Mouse (Mus musculus) layer of hippocampus, adult 18-20 months (tissue): Measurements from ENCODE around the gene Trim63. TPM values are rescaled to one million over a fixed set of nuclear protein-coding genes. Genes with fewer than 3 reads are reported as not detected.

Source experiments
- DNase-seq, 2 experiments: peaks; one replicate each; pipeline ENCODE4 v3.0.0; 2022; ENCODE audit warnings: low spot score in 2 of 2
- total RNA-seq, 2 experiments: library from RNA; stranded (reverse); gene quantifications; 2 replicates each; pipeline ENCODE4 v1.2.3; 2021

Trim63 gene
- total RNA-seq, 2 experiments from 2014 or later: not detected

DNA sequence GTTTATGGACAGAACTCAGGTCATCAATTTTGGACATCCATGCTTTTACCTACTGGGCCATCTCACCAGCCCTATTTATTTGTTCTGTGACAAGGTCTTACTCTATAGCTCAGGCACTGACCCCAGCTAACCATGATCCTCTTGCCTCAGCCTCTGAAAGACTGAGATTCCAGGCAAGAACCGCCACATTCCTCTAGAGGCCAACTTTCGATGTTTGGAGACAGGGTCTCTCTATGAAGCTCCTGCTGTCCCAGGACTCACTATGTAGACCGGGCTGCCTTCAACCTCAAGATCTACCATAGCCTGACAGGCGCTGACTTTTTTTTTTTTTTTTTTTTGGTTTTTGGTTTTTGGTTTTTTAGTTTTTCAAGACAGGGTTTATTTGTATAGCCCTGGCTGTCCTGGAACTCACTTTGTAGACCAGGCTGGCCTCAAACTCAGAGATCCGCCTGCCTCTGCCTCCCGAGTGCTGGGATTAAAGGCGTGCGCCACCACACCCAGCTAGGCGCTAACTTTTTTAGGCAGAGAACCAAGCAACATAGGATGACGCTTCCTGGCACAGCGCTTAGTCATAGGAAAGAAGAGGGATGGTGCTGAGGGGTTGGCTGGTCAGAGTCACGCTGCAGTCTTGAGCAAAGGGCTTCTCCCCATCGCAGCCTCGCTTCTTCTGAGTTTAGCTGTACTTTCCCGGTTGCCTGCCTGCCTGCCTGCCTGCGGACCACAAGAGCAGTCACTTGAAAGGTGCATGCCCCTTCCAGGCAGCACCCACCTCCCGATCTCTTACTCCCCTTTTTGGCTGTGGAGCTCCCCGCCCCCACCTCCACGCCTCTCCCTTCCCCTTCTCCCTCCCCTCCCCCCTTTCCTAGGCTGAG lies 16.1 kb upstream of the Trim63 start:
- DNase-seq: no peak

DNA sequence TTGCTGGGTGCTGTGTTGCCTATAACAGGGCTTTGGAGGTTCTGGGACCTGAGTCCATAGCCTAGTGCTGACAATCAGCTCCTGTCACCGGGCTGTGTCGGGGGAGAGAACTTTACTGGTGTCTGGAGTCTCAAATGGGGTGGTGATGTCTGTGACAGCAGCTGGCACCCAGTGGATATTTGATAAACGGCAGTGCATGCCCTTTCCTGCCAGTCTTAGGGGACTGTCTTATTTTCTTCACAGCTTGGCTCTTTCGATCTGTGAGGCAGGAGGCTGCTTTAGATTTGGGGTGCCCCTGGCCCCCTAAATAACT lies 15.5 kb upstream of the Trim63 start:
- DNase-seq: no peak

DNA sequence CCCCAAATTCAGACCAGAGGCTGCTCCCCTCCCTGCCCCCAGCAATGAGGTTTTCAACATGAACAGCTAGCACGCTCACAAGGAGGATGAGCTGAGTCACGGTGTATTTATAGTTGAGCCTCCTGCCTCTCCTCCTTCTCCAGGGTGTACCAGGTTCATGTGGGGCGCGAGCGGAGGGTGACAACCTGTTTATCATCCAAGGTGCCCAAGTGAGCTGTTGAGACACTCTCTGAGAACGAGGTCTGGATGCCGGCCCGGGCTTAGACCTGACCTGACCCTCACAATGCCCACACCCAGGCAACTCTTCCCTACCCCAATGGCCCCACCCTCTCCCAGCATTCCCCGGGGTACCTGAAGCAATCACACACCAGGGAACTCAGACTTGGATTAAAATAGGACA lies 14.6 kb upstream of the Trim63 start:
- no peak for DNase-seq

DNA sequence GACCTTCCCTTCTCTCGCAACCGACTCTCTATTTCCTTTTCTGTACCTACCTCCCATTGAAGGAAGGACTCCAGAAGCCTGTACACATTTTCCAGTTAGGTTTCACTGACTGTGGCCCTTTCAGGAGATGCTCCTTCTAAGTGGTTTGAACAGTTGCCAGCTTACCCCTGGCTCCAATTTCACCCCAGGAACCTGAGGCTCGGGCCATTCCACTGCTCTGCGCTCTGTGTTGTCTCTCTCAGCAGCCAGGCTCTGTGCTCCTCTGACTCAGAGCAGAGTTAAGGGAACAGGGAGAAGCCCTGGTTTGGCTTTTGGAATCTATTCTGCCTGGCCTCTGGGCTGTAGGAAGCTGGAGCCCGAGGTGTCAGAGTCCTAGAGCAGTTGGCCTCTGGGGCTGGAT lies 12.8 kb upstream of the Trim63 start:
- no peak for DNase-seq

DNA sequence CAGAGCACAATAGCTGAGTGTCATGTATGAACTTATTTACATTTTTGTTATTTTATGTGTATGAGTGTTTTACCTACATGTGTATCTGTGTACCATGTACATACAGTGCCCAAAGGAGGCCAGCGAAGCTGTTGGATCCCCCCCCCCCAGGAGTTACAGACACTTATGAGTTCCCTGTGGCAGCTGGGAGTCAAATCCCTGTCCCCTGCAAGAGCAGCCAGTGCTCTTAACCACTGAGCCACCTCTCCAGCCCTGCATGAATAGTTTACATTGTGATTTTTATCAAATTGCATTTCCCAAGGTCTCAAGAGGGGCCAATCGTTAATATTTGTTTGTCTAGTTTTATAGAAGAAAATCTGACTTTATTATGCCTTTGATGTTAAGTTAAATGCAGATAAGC lies 8.0 kb upstream of the Trim63 start:
- DNase-seq: no peak

DNA sequence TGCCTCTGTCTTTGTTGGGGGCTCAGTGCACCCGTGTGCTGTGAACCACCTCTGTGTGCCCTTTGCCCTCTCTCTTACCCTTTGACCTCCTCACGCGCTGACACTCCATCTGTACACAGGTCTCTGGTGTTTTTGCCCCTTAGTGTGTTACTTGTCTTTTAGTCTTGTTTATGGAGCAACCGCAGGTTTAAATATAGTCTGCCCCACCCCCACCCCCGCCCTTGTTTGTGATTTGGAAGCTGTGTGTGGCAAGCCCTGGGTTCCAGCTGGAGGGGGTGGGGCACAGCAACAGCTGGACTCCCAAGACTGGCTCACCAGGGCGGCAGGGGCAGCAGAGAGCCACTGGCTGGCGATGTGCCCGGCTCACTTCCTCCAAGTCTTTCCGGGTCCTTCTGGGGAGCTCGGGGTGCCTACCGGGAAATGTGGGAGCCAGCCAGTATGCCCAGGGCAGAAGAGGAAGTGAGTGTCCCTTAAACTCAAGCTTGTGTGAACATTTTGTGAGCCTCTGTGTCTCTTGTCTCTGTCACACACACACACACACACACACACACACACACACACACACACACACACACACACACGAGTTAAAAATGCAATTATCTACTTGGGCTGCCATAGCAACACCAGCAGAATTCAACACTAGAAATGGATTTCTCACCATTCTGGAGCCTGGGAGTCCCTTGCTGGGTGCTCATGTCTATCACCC lies 7.4 kb upstream of the Trim63 start:
- peak; percentile 18 to 47 for DNase-seq

DNA sequence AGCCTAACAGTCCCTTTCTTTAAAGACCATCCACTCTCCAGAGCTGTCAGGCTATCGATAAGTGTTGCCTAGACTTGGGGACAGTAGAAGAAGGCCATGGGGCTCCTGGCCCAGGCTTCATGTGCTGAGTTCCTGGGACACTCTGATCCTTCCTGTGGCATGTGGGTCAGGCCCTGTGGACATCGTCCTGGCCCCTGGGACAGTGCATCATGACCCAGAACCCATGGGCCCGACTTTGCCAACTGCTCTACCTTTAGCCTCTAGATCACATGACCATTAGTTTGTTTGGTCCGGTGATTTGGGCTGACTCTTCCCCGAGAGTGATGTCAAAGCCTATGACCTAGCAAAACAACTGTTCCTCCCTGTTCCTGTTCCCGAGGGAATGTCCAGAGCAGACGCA lies 4.8 kb upstream of the Trim63 start:
- DNase-seq: no peak

DNA sequence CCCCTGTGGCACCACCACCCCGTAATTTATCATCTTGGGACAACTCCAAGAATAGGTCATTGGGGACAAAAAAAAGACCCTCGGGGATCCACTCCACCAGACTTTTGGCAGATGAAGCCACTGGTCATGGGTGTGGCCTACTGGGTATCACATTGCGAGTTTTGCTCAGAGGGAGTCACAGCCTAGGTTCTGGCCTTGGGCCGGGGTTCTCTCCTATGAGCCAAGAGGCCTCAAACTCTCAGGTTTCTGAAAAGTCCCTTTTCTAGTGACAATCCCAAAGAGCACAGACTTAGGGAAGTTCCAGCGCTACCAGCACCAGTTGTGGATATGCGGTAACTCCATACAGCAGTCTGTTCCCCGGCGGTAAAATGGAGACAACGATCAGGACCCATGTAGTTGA lies 4.3 kb upstream of the Trim63 start:
- DNase-seq: no peak

DNA sequence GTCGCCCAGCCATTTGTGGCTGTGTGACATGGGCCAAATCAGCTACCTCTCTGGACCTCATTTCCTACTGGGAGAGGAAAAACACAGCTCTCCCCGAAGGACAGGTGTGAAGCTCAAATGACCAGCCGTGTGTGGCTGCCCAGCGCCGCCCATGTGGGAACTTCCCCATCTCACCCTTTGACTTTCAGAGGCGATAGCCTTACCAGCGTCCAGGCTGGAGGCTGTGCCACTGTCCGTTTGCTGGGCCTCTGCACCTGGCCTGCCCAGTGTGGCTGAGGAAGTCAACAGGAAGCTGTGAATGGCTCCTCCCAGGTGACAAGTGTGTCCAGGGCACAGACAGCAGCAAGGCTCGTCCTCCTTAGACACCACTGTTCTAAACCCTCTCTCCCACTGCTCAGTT lies 3.1 kb upstream of the Trim63 start:
- no peak for DNase-seq

DNA sequence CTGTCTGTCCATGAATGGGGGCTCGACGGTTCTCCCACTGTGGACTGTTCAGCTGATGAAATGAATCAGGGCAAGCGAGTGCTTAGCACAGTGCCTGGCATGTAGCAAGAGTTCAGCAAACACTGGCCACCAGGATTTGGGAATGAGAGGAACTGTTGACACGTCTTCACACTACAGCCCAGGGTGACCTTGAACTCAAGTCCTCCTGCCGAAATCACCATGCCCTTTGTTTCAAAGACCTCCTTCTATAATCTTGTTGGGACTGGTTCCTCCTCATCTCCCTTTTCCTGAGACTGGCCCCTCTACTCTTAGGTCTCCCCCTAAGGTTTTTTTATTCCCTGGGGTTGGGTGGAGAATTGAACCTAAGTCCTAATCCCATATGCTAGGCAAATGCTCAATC lies 2.6 kb upstream of the Trim63 start:
- no peak for DNase-seq

DNA sequence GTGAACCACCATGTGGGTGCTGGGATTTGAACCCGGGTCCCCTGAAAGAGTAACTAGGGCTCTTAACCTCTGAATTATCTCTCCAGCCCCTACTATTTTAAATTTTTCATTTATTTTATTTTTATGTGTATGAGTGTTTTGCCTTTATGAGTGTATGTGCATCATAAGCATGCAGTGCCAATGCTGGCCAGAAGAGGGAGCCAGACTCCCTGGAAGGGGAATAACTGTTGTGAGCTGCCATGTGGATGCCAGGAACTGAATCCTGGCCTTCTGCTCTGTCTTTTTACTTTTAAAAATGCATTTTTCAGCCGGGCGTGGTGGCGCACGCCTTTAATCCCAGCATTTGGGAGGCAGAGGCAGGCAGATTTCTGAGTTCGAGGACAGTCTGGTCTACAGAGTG lies 2.0 kb upstream of the Trim63 start:
- DNase-seq: no peak

DNA sequence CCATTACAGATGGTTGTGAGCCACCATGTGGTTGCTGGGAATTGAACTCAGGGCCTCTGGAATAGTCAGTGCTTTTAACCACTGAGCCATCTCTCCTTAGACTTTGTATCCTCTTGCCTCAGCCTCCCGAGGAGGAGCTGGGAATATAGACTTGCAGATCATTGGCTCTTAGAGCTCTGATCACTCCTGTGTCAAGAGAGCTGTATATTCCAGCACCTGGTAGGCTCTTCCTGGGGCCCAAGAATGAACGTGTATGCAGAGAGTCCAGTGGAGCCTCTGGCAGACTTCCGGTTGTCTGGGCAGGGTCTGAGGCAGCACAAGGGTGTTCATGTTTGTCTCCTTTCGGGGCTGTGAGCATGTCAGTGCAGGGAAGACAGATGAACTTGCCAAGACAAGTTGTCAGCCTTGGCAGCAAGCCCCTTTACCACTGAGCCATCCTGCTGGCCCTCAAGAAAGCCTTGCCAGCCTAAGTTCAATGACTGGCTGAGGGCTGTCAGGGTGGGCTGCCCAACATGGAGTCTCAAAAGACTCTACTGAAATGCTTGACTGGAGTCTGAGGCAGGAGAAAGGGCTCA lies 752 bp upstream of the Trim63 start:
- DNase-seq: no peak

DNA sequence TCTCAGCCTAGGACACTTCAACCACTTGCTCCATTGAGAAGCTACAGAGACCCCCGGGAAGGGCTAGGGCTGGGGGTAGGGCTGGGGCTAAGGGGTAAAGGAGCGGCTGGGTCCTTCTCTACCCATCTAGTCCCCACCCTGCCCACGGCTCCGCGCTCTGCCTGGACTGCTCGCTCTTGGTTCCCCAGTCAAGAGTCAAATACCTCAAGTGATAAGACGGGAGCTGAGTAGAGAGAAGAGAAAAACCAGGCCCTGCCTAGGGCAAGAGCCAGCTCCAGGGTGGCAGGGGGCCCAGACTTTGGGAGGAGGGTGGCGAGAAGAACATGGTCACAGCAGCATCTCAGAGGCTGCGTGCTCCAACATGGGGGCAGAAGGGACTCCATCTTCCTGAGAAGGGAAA lies 550 bp downstream of the Trim63 start:
- no peak for DNase-seq

DNA sequence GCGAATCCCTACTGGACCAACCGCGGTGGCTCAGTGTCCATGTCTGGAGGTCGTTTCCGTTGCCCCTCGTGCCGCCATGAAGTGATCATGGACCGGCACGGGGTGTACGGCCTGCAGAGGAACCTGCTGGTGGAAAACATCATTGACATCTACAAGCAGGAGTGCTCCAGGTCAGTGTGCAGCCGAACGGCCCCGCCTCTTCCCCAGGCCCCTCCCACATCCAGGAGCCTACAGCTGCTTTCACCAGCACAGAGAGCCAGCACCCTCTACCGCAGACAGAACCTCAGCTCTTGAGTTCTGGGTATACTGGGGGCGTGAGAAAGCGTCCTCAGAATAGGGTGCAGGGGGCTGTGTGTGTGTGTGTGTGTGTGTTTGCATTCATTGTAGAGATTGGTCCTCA lies 1.5 kb downstream of the Trim63 start:
- no peak for DNase-seq

DNA sequence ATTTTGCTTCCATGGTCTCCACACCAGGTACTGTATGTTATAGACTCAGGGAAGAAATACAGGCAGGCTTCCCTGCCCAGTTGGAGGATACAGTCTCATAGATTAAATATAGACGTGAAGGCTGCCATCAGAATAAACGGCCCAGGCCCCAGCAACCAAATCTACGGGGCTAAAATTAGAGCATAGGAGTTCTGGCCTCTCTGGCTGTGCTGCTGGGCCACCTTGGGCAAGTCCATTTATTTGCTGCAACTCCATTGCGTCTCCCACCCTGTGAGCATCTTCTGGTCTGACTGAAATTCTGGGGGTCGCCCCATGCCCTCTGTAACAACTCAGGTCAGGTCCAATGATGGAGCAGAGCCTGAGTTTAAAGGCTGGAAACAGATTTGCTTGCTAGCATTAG lies 4.2 kb downstream of the Trim63 start:
- no peak for DNase-seq

DNA sequence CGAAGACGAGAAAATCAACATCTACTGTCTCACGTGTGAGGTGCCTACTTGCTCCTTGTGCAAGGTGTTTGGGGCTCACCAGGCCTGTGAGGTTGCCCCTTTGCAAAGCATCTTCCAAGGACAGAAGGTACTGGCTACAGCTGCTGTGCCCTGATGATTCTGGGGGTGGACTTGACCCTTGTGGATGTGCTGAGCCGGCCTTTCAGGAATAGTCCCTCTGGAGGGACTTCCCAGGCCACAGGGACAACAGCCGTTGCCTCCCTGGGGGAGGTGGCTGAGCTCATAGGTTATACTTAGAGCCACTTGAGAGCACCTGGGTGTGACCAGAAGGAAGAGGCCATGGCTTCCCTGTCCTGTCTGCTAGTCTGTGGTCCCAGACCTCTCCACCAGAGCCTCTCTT lies 4.8 kb downstream of the Trim63 start:
- DNase-seq: no peak

DNA sequence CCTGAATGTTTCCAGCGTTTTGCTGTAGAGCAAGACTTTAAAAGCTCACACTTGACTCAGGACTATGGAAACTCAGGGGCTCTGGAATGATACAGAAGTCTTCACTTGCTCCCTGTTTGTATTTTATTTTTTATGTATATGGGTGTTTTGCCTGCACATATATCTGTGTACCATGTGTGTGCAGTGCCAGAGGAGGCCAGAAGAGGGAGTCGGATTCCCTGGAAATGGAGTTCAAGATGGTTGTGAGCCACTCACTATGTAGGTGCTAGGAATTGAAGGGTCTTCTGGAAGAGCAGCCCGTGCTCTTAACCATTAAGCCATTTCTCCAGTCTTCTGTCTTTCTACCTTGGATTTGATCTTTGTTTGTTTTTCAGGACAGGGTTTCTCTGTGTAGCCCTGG lies 6.6 kb downstream of the Trim63 start:
- no peak for DNase-seq

DNA sequence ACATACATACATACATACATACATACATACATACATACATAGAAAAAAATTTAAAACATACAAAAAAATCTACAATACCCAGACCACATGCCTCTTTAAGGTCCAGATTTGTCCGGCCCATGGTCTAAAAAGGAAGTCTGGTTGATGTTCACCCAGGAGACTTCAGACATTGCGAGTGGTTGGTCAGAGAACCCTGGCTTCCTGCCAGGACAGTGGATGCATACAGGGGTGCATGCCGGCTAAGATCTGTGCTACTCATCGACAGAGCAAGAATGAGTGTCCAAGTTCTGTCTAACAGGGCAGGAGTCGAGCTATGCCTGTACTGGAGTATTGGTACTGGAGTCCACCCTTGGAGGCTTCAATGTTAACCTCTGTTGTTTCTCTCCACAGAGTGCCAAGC lies 9.7 kb downstream of the Trim63 start:
- no peak for DNase-seq

DNA sequence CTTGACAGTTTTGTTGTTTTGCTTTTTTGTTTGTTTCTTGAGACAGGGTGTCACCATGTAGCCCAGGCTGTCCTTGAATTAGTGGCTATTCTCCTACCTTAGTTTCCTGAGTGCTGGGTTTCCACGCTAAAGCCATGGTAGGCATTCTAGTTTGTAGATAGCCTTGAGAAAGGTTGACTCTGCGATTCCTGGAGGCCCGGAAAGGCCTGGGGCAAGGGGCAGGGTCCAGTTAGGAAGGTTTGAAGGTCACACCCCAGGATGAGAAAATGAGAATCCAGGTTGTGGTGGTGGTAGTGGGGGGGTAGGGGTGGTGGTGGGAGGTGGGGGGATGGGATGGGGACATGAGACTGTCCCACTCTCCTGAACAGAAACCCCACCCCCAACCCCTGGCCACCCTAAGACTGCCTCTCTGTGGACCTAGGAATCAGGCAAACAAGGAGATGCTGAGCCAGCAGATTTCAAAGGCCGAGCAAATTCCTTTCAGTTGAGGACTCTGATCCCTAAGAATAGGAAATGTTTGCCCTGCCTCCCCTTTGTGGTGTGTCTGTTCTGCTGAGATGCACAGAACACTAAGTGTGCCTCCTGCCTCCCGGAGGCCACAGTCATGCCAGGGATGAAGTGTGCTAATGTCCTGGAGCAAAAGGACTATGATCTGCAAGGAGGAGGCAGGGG lies 12.1 kb downstream of the Trim63 start:
- no peak for DNase-seq

DNA sequence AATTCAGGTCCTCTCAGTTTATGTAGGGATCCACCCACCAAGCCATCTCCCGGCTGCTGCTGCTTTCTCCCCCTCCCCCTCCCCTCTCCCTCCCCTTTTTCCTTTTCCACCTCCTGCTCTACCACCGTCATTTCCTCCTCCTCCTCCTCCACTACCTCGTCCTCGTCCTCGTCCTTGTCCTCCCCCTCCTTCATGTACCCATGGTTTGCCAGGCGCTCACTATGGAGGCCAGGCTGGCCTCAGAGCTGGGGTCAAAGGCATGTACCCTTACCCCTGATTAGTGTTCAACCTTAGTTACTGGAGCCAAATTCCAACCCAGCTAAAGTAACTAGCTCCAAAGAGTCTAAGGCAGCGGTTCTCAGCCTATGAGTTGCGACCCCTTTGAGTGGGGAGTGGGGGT lies 13.2 kb downstream of the Trim63 start:
- DNase-seq: no peak

DNA sequence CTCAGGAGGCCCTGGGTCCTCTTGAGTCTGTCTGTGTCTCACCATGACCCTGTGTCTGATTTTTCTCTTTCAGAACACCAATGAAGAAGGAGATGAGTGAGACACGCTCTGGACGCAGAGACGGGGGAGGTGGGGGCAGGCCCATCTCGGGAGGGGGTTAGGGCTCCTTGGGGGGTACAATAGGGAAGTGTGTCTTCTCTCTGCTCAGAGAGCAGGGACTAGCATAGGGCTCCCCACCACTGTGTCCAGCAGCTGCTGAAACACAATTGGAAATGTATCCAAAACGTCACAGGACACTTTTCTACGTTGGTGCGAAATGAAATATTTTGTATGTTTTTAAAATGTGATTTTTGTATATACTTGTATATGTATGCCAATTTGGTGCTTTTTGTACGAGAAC lies 13.9 kb downstream of the Trim63 start:
- no peak for DNase-seq

DNA sequence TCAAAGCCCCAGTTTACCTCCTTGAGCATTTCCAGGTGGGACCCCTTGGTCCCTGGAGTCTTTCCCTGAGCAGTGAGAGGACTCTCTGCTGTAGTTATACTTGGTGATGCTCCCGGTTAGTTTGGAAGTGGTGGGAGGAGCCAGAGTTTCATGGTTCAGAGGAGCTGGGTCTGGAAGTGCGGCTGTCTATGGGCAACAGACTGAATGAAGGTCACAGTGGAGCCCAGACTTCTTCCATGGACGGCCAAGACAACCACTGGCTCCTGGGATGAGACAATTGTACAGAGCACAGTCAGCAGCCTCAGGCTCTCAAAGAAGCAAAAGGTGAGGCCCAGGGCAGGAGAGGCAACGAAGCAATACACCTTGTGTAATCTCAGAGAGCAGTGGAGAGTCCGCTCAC lies 15.4 kb downstream of the Trim63 start:
- DNase-seq: no peak
